Mouse (Mus musculus) intestine, postnatal 0 days (tissue): ENCODE results near the gene Cda. TPM values are rescaled to one million over a fixed set of nuclear protein-coding genes. Genes with fewer than 3 reads are reported as not detected.

ENCODE experiments used
- ATAC-seq: fragments of 200-750 bp; cut with Nextera tagmentation; 2 replicates; pipeline ENCODE4 v1.8.0; 2017; ENCODE audit warnings: mild to moderate bottlenecking, moderate TSS enrichment, moderate library complexity
- H3K27ac ChIP-seq: fragments of 300-500 bp; sonication (generic); 2 replicates; pipeline ENCODE4 v1.5.1; 2014; ENCODE audit warnings: mild to moderate bottlenecking, low read depth, low read length, moderate library complexity
- H3K27me3 ChIP-seq: fragments of 300-500 bp; sonication (generic); replicated peaks from 2 replicates; pipeline ENCODE4 v1.6.1; 2014; ENCODE audit warnings: low read length, mixed read lengths; ENCODE audit not compliant: control insufficient read depth, insufficient read depth
- H3K36me3 ChIP-seq: fragments of 300-500 bp; sonication (generic); 2 replicates; pipeline ENCODE4 v1.6.1; 2014; ENCODE audit warnings: mild to moderate bottlenecking, moderate library complexity; ENCODE audit not compliant: control insufficient read depth, insufficient read depth
- H3K4me1 ChIP-seq: fragments of 300-500 bp; sonication (generic); replicated peaks from 2 replicates; pipeline ENCODE4 v1.6.1; 2014; ENCODE audit warnings: antibody characterized with exemption, low read length, mixed read lengths; ENCODE audit not compliant: control insufficient read depth, insufficient read depth
- H3K4me2 ChIP-seq: fragments of 300-500 bp; sonication (generic); replicated peaks from 2 replicates; pipeline ENCODE4 v1.6.1; 2014; ENCODE audit warnings: low read depth, mild to moderate bottlenecking, moderate library complexity
- H3K4me3 ChIP-seq: fragments of 300-500 bp; sonication (generic); 2 replicates; pipeline ENCODE4 v1.5.1; 2014; ENCODE audit warnings: low read depth, low read length
- H3K9ac ChIP-seq: fragments of 300-500 bp; sonication (generic); 2 replicates; pipeline ENCODE4 v1.6.1; 2014; ENCODE audit warnings: mild to moderate bottlenecking, low read depth, low read length
- H3K9me3 ChIP-seq: fragments of 300-500 bp; sonication (generic); 2 replicates; pipeline ENCODE4 v1.6.1; 2016; ENCODE audit warnings: mixed run types; ENCODE audit not compliant: control insufficient read depth
- CTCF ChIP-seq: sonication (generic); IDR thresholded peaks from 2 replicates; pipeline ENCODE4 v1.5.1; 2016; ENCODE audit warnings: low read depth, mild to moderate bottlenecking, control low read depth, antibody characterized with exemption, moderate library complexity
- WGBS: fragments of 180-500 bp; shearing (Covaris S2); extraction: QIAGEN DNeasy Blood & Tissue Kit; methylation state at CpG from one replicate; pipeline ENCODE4 v1.1.7; 2014; 5-methylcytosine and 5-hydroxymethylcytosine counted together
- polyA plus RNA-seq: library from polyadenylated mRNA; unstranded; fragments of >200 nt; fragmentation: Nextera tagmentation; extraction: Ambion mirVana; gene quantifications from 2 replicates; pipeline ENCODE4 v1.2.1, GENCODE M21; 2015

The Cda gene
- polyA plus RNA-seq, 1 experiment from 2014 or later: 37.5 TPM

DNA sequence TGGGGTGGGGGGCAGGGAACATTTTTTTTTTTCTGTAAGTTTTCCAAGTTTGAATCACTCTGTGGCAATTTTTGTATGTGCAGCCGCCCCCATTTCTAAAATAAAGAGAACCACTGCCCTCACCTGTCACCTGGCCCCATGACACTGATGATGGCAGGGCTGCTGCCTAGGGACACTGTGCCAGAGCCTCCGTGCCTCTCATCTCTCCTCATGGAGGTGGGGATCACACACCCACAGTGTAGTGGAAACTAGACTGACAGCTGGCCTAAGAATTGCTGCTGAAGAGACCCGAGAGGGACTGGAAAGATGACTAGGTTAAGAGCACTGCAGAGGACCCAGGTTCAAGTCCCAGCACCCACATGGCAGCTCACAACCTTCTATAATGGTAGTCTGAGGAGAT is 55.7 kb downstream of the Cda start:
- Histone ChIP-seq H3K36me3 (peaks cover 86% of the 10 kb centered on the region), H3K4me2 (no peak overlapping the region), H3K4me3 (no peak overlapping the region), H3K27ac (no peak overlapping the region), H3K9me3 (no peaks in the 10 kb centered on the region), H3K9ac (no peak overlapping the region), H3K27me3 (no peaks in the 10 kb centered on the region), H3K4me1 (no peaks in the 10 kb centered on the region)
- no peak for TF ChIP-seq CTCF
- WGBS: 92% methylated on average over 3 of the region's 3 CpGs
- no peak for ATAC-seq

DNA sequence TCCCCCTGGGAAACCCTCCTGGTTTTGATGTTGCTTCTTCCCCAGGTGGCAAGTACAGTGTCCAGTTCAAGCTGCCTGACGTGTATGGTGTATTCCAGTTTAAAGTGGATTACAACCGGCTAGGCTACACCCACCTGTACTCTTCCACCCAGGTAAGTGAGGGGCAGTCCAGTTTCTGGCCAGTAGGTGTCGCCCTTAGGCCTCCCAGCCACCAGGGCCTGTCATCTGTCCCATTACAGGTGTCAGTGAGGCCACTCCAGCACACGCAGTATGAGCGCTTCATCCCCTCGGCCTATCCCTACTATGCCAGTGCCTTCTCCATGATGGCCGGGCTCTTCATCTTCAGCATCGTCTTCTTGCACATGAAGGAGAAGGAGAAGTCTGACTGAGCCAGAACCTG is 56.2 kb downstream of the Cda start:
- H3K27ac ChIP-seq: peak overlapping the region; percentile 21; the same call in 1 of the 2 replicates
- ATAC-seq: peak; percentile 67
- peaks cover 83% of the 10 kb centered on the region for H3K36me3 ChIP-seq
- no peak overlapping the region for H3K4me3 ChIP-seq
- H3K9ac ChIP-seq: no peak overlapping the region
- no peaks in the 10 kb centered on the region for H3K9me3 ChIP-seq
- 49% methylated on average over 8 of the region's 8 CpGs for WGBS
- no peak overlapping the region for H3K4me2 ChIP-seq
- TF ChIP-seq CTCF: peak; percentile 92
- H3K27me3 ChIP-seq: no peaks in the 10 kb centered on the region
- no peaks in the 10 kb centered on the region for H3K4me1 ChIP-seq

DNA sequence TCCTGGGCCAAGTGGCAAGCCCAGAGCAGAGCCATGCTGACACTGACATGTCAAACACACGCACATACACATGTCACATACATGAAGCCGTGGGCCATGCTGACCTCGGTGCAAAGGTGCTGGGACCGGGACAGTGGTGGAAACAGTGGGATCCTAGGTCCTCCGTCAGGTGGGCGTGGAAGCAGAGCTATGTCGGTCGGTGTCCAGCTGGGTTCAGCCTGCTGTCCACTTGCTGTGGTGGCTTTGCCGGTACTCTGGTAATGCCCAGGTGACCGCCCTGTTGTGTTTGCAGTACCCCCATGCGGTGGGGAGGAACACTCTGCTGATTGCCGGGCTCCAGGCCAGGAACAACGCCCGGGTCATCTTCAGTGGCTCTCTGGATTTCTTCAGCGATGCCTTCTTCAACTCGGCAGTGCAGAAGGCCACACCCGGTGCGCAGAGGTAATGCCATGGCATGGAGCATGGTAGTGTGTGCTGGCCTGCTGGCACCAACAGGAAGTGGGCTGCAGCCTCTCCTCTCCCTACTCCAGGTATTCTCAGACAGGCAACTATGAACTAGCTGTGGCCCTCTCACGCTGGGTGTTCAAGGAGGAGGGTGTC is 57.4 kb downstream of the Cda start:
- Histone ChIP-seq H3K4me1 (peaks cover 4% of the 10 kb centered on the region; the same call in 1 of the 2 replicates), H3K9ac (no peak overlapping the region), H3K9me3 (no peaks in the 10 kb centered on the region), H3K36me3 (peaks cover 74% of the 10 kb centered on the region), H3K27me3 (no peaks in the 10 kb centered on the region), H3K27ac (peak overlapping the region; percentile 35; the same call in 1 of the 2 replicates), H3K4me2 (no peak overlapping the region), H3K4me3 (no peak overlapping the region)
- no peak for TF ChIP-seq CTCF
- 89% methylated on average over 19 of the region's 19 CpGs for WGBS
- ATAC-seq: no peak

DNA sequence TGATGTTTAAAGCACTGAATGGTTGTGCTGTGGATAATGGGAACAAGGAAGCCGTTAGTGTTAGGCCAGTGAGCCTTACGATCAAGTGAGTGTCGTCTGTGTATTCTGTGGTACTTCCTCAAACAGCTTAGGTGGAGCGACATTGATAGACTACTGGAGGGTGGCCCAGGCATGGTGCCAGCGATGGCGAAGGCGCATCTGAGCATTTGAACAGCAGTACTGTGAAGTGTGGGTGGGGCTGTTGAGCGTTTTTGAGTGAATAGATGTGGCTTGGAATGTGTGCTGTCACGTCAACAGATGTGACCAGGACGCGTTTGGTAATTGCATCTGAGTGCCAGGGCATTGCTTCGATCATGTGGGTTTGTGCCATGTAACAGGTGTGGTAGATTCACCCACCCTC is 60.1 kb downstream of the Cda start:
- Histone ChIP-seq H3K27me3 (no peaks in the 10 kb centered on the region), H3K27ac (no peak overlapping the region), H3K4me2 (no peak overlapping the region), H3K36me3 (peaks cover 50% of the 10 kb centered on the region), H3K4me1 (peaks cover 4% of the 10 kb centered on the region; the same call in 1 of the 2 replicates), H3K9me3 (no peaks in the 10 kb centered on the region), H3K4me3 (no peak overlapping the region), H3K9ac (no peak overlapping the region)
- ATAC-seq: no peak
- no peak for TF ChIP-seq CTCF
- 86% methylated on average over 12 of the region's 12 CpGs for WGBS

DNA sequence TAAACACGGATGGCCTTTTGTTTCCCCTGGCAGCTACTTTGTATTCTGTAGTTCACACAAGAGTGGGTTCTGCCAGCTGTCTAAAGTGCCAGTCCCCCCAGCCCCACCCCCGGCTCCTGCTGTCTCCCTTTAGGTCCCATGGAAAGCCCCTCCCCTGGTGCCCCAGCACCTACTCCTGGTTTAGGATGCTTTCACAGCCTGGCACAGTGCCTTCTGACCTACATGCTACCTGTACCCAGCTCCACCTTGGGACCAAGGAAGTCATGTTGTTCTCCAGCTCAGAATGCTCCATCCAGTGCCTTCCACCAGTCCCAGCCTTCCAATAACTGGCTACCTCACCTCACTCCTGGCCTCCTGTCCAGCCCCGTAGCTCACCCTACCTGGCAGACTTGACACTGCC is 60.8 kb downstream of the Cda start:
- no peak overlapping the region for H3K4me2 ChIP-seq
- H3K4me3 ChIP-seq: no peak overlapping the region
- peaks cover 44% of the 10 kb centered on the region for H3K36me3 ChIP-seq
- no peaks in the 10 kb centered on the region for H3K9me3 ChIP-seq
- no peak overlapping the region for H3K9ac ChIP-seq
- WGBS: 76% methylated on average over 3 of the region's 3 CpGs
- H3K27ac ChIP-seq: no peak overlapping the region
- no peak for ATAC-seq
- no peak for TF ChIP-seq CTCF
- H3K27me3 ChIP-seq: no peaks in the 10 kb centered on the region
- H3K4me1 ChIP-seq: peaks cover 4% of the 10 kb centered on the region; the same call in 1 of the 2 replicates

DNA sequence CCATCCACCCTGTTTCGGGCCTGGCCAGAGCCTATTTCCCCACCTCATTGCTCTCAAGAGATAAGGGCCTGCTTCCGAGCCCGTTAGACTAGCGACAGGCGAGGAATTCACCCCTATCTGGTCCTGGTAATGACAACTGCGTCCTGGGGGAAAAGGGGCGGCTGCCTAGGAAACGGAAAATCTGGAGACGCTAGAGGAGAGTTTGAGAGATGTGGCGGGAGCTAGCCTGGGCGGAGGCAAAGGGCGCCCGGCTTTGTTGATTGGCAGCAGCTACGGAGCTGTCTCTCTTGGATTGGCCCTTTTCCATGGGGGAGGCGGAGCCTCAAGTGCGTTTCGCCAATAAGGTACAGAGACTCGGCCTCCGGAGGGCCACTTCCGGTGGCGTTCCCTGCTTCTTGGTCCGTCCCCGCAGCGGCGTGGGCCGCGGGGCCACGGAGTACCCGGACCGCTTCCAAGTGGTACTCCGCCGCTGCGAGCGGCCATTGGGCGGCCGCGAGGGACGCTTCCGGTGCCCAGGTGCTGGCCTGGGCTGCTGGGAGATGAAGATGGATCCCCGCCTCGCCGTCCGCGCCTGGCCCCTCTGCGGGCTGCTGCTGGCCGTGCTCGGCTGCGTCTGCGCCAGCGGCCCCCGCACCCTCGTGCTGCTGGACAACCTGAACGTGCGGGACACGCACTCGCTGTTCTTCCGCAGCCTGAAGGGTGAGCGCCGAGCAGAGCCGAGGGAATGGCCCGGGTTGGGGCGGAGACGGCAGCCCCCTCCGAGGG is 63.3 kb downstream of the Cda start, which contains the start of gene Ddost:
Gene Ddost (plus strand): TSS at position 391 of the 765 bp plus-strand sequence.
- Histone ChIP-seq H3K4me3 (peak within 1 kb of the TSS; percentile 79), H3K4me1 (peaks cover 4% of the 10 kb centered on the region; the same call in 1 of the 2 replicates), H3K9me3 (no peaks in the 10 kb centered on the region), H3K27me3 (no peaks in the 10 kb centered on the region), H3K27ac (no peak within 1 kb of the TSS), H3K4me2 (peak within 1 kb of the TSS; percentile 89), H3K9ac (peak within 1 kb of the TSS; percentile 75), H3K36me3 (peaks cover 22% of the 10 kb centered on the region)
- peak; percentile 99 for ATAC-seq
- under 1% methylated on average over 63 of the region's 64 CpGs for WGBS
- peak; percentile 26; the same call in 1 of the 2 replicates for TF ChIP-seq CTCF
